In the genomic region with DNA sequence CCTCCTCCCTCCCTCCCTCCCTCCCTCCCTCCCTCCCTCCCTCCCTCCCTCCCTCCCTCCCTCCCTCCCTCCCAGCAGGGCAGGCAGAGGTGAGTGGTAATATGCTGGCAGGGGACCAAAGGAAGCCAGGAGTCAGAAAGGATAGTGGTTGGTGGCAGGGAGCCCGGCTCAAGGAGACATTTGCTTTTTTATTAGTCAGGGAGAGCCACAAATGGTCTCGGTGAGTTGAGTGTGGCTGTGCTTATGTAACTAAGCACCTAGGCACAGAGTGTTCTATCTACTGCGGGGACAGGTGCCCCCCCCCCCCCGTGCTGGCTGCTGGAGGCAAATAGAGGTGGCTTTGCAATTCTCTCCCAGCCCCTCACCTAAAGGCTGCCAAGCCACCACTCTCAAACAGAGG, we compare ENCODE assay signal across 10 mouse cellular contexts.
DNase-seq lines count a peak whose midpoint lies in the region; ATAC-seq and TF ChIP-seq lines count a peak whose summit lies in the region.
"Had no signal": no experiment of that assay in that cellular context is flagged by ENCODE, and none has a peak within 500 bp of the region (broad histone marks: within the 10 kb centered on the region; RNA-seq: fewer than 3 reads in every experiment).

No protein-coding gene starts in this region.

- no peak for TF ChIP-seq EP300 in liver, postnatal 0 days (IDR thresholded peaks at IDR 0.05; ENCODE audit: low read depth)

- TF ChIP-seq CTCF in liver, postnatal 0 days (IDR thresholded peaks at IDR 0.05; ENCODE audit: low read depth) = no peak

- no peak for ATAC-seq in liver, postnatal 0 days

- H3K4me3 ChIP-seq in limb, embryonic 10.5 days = no peak overlapping the region
- no peak overlapping the region for H3K4me3 ChIP-seq in liver, postnatal 0 days (ENCODE audit: low read depth, low read length)
- H3K4me3 ChIP-seq: erythroblast, embryonic 14.5 days; liver, embryonic 15.5 days had no signal

- WGBS in limb, embryonic 10.5 days = 33% methylated on average over 4 of the region's 4 CpGs
- 21% methylated on average over 4 of the region's 4 CpGs for whole genome bisulfite sequencing in liver, postnatal 0 days (ENCODE audit: insufficient replicate concordance)

- no peaks in the 10 kb centered on the region for H3K36me3 ChIP-seq in limb, embryonic 10.5 days
- H3K36me3 ChIP-seq in liver, postnatal 0 days (replicated peaks; ENCODE audit: insufficient read depth, low read length) = no peaks in the 10 kb centered on the region
- H3K36me3 ChIP-seq: liver, embryonic 15.5 days had no signal

- H3K4me2 ChIP-seq in liver, postnatal 0 days (ENCODE audit: low read depth, low read length) = no peak overlapping the region
- H3K4me2 ChIP-seq: liver, embryonic 15.5 days had no signal

- peak overlapping the region; percentile 87 for H3K27ac ChIP-seq in limb, embryonic 10.5 days
- no peak overlapping the region for H3K27ac ChIP-seq in liver, postnatal 0 days (ENCODE audit: low read depth)
- H3K27ac ChIP-seq: liver, embryonic 15.5 days had no signal

- H3K9ac ChIP-seq in liver, postnatal 0 days (replicated peaks) = no peak overlapping the region
- H3K9ac ChIP-seq: liver, embryonic 15.5 days had no signal

- peak; percentile 72 for DNase-seq in kidney, adult 18-20 months
- DNase-seq in kidney, postnatal 4 days = no peak
- peak; percentile 77 for DNase-seq in adrenal gland, postnatal 10 days
- DNase-seq in gastrocnemius, postnatal 25 days = peak; percentile 84
- DNase-seq in limb, embryonic 10.5 days (ENCODE audit: low spot score) = no peak
- no peak for DNase-seq in layer of hippocampus, postnatal 14 days (ENCODE audit: low spot score in 2 of 2)
- no peak for DNase-seq in frontal cortex, postnatal 14 days (ENCODE audit: low spot score in 2 of 2)
- no peak for DNase-seq in liver, postnatal 0 days

- no peaks in the 10 kb centered on the region for H3K27me3 ChIP-seq in limb, embryonic 10.5 days (ENCODE audit: low read depth, poor library complexity, severe bottlenecking)
- no peaks in the 10 kb centered on the region for H3K27me3 ChIP-seq in liver, postnatal 0 days (ENCODE audit: insufficient read depth, low read length)
- H3K27me3 ChIP-seq: liver, embryonic 15.5 days had no signal

- peaks cover 66% of the 10 kb centered on the region for H3K4me1 ChIP-seq in limb, embryonic 10.5 days
- H3K4me1 ChIP-seq in liver, postnatal 0 days (ENCODE audit: insufficient read depth) = no peaks in the 10 kb centered on the region
- H3K4me1 ChIP-seq: liver, embryonic 15.5 days had no signal

- H3K9me3 ChIP-seq in limb, embryonic 10.5 days (replicated peaks) = no peaks in the 10 kb centered on the region
- H3K9me3 ChIP-seq in liver, postnatal 0 days (ENCODE audit: low read length) = no peaks in the 10 kb centered on the region
- H3K9me3 ChIP-seq: liver, embryonic 15.5 days had no signal

Comparison
In these comparisons a context has a peak if more than half of its experiments do, and no peak if none do; other contexts are left out.
1. DNase-seq: peak in kidney, adult 18-20 months (single experiment), adrenal gland, postnatal 10 days (single experiment) and gastrocnemius, postnatal 25 days (single experiment); none in kidney, postnatal 4 days (0 of 2), limb, embryonic 10.5 days (single experiment), layer of hippocampus, postnatal 14 days (0 of 2), frontal cortex, postnatal 14 days (0 of 2) and liver, postnatal 0 days (single experiment).